Mouse (Mus musculus) CD4-positive, CD25-positive, alpha-beta regulatory T cell, adult 9 weeks (primary cell): ENCODE measurements around the gene Tmprss11g. TPM values are rescaled to one million over a fixed set of nuclear protein-coding genes. Genes with fewer than 3 reads are reported as not detected.

Experiments
- polyA plus RNA-seq: library from polyadenylated mRNA; unstranded; fragments of 100-300 nt; shearing (Covaris generic); gene quantifications from one replicate; pipeline ENCODE4 v1.2.1, GENCODE M21; 2017

The Tmprss11g gene
- not detected for polyA plus RNA-seq

DNA sequence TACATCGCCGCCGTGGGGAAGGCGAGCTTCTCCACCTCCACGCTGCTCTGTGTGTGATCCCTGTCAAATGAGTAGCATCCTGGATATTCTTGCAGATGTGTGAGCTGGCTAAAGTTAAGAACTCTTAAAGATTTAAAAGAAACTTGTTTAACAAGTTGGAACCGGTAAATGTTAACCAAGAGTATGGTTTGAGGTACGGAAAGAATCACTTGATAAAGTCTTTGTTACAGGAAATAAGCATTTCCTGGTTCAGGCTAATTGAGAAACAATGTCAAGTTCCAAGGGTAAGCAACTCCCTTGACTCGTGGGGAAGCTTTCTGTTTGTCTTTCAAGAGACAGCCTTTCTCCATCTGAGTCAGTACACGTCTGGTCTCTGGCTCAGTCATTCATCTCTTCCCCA is at the start of gene Tmprss11g:
Tmprss11g (minus strand) TSS at position 101 of the 400 bp plus-strand sequence.

DNA sequence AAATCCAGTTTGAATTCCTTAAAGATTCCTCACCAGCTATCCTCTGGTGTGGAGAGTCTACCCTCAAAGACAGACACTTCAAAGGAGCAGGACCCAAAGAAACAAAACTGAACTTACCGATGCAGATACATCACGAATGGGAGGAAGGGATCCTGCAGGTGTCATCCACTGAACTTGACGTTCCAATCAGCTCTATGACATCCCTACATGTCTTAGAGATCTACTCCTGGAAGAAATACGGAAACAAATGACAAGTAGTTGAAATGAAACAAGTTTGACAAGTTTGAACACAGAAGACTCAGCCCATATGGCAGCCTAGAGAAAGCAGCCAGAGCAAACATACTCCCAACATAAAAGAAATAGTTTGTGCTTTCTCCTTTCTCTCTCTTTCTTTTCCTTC is 49.5 kb downstream of the Tmprss11g start, which contains the start of gene Tmprss11a:
Tmprss11a (minus strand) TSS at position 101 of the 400 bp plus-strand sequence.

Other genes with a start within 250 kb of the Tmprss11g start
- gene Tmprss11c, start 229.3 kb downstream of the Tmprss11g start, polyA plus RNA-seq, result not detected
- gene Tmprss11d, start 145.2 kb downstream of the Tmprss11g start, polyA plus RNA-seq, result 0.12 TPM
- 0.15 TPM for gene Tmprss11a, start 49.6 kb downstream of the Tmprss11g start, polyA plus RNA-seq
- gene Tmprss11f, start 113.8 kb upstream of the Tmprss11g start, polyA plus RNA-seq, result not detected
- not detected for gene Tmprss11b, start 157.8 kb upstream of the Tmprss11g start, polyA plus RNA-seq
- 0.26 TPM for gene Tmprss11e, start 227.2 kb upstream of the Tmprss11g start, polyA plus RNA-seq